Mouse (Mus musculus) megakaryocyte, embryonic 14.5 days (primary cell): ENCODE measurements around the gene Ostf1. TPM values are rescaled to one million over a fixed set of nuclear protein-coding genes. Genes with fewer than 3 reads are reported as not detected.
A peak's percentile ranks its signal among the peaks of the same experiment; 100 is the strongest.

Experiments used
- H3K27me3 ChIP-seq: replicated peaks from 2 replicates; pipeline ENCODE3; 2012; ENCODE audit warnings: inconsistent platforms
- H3K36me3 ChIP-seq: replicated peaks from 2 replicates; pipeline ENCODE3; 2012; ENCODE audit warnings: low read length, inconsistent platforms, mixed read lengths
- H3K4me1 ChIP-seq: 2 replicates; pipeline ENCODE4 v1.6.1; 2012; ENCODE audit warnings: inconsistent platforms
- H3K4me3 ChIP-seq: replicated peaks from 2 replicates; pipeline ENCODE3; 2012; ENCODE audit warnings: moderate library complexity, mild to moderate bottlenecking, inconsistent platforms
- H3K9me3 ChIP-seq: 2 replicates; pipeline ENCODE4 v1.6.1; 2012; ENCODE audit warnings: inconsistent platforms
- FLI1 ChIP-seq: IDR thresholded peaks from 2 replicates; pipeline ENCODE4 v1.6.1; 2012; ENCODE audit warnings: low read length, inconsistent platforms, mixed read lengths
- GATA1 ChIP-seq: IDR thresholded peaks from 3 replicates; pipeline ENCODE4 v1.6.1; 2012; ENCODE audit warnings: mixed read lengths, low read length, inconsistent platforms, borderline replicate concordance
- polyA plus RNA-seq: library from polyadenylated mRNA; stranded (reverse); fragments of >175 nt; gene quantifications from 2 replicates; pipeline ENCODE4 v1.2.3, GENCODE M21; 2012; ENCODE audit warnings: low replicate concordance; ENCODE audit not compliant: insufficient read depth

The Ostf1 gene
- polyA plus RNA-seq, 1 experiment, result 727 TPM

DNA sequence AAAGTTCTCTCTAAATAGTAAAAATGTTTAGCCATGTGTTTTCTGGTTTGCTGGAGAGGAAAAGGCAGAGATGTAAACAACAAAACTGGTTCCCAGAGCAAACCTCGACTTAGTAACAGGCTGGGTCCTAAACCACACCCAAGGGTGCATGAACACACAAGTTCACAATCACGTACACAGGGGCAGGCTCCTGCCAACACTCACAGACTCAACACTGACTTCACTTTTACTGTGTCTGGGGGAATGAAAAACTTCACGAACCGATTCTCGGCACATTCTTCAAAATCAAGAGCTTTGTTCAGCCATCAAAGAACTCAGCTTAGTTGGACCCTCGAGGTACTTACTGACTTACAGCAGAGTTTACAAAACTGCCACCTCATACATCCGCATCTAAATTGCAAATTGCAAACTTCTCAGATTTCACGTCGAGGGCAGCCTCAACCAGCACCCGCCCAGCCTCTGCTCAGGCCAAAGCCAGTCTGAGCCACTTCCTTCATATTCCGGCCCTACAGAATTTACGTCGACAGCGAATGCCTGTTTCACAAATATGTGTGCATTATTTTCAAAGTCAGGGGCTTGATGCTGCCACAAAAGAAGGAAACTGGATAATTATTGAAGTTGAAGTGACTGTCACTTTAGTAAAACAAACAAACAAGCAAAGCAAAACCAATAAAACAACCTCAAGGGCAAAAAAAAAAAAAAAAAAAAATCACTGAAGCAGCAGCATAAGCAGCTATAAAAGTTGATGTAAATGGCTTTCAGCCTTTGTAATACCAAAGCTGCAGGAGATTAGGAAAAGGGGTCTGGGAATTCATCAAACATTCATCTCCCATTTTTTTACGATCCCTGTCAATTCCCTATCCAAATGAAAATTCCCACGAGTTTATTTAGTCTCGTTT is 1.2 kb downstream of the Ostf1 start:
- H3K4me1 ChIP-seq, result peaks cover 51% of the 10 kb centered on the region
- peaks cover 7% of the 10 kb centered on the region for H3K36me3 ChIP-seq
- H3K9me3 ChIP-seq, result peaks cover 3% of the 10 kb centered on the region; the same call in 1 of the 2 replicates
- no peaks in the 10 kb centered on the region for H3K27me3 ChIP-seq
- H3K4me3 ChIP-seq, result peak overlapping the region; percentile 99
- TF ChIP-seq GATA1 (no peak), FLI1 (no peak)

GRCm38 (mm10) chr19:18629589-18629988 is 2.0 kb downstream of the Ostf1 start:
- H3K4me3 ChIP-seq, result peak overlapping the region; percentile 99
- TF ChIP-seq GATA1 (no peak), FLI1 (no peak)
- H3K36me3 ChIP-seq, result peaks cover 8% of the 10 kb centered on the region
- H3K27me3 ChIP-seq, result no peaks in the 10 kb centered on the region
- no peaks in the 10 kb centered on the region for H3K9me3 ChIP-seq
- peaks cover 55% of the 10 kb centered on the region for H3K4me1 ChIP-seq

DNA sequence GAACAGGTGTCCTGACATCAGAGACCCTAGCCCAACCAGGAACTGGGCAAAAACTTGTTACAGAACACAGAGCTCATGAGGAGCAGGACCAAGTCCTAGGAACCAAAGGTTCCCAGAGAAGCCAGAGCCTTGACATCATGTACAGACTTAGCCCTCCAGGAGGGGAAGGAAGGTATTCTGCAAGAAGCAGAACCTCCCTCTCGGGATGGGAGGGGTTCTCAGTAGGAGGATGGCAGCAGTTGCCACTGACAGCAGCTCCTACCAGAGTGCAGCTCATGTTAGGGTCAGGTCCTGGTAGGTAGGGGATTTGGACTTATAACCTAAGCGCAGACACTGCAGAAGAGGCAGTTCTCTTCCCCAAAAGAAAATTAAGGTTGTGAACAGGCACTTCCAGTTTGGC is 7.7 kb downstream of the Ostf1 start:
- H3K4me3 ChIP-seq, result peak overlapping the region; percentile 26
- peaks cover 78% of the 10 kb centered on the region for H3K4me1 ChIP-seq
- no peaks in the 10 kb centered on the region for H3K27me3 ChIP-seq
- no peaks in the 10 kb centered on the region for H3K9me3 ChIP-seq
- TF ChIP-seq FLI1, result no peak
- no peak for TF ChIP-seq GATA1
- H3K36me3 ChIP-seq, result peaks cover 22% of the 10 kb centered on the region

- H3K27me3 ChIP-seq, result no peaks in the 10 kb centered on the region
- TF ChIP-seq GATA1, result no peak
- TF ChIP-seq FLI1, result no peak
- peaks cover 14% of the 10 kb centered on the region for H3K36me3 ChIP-seq
- H3K4me3 ChIP-seq, result peak overlapping the region; percentile 66
- H3K9me3 ChIP-seq, result no peaks in the 10 kb centered on the region
- peaks cover 86% of the 10 kb centered on the region for H3K4me1 ChIP-seq
Measured at GRCm38 (mm10) chr19:18619691-18620090, 11.9 kb downstream of the Ostf1 start.

DNA sequence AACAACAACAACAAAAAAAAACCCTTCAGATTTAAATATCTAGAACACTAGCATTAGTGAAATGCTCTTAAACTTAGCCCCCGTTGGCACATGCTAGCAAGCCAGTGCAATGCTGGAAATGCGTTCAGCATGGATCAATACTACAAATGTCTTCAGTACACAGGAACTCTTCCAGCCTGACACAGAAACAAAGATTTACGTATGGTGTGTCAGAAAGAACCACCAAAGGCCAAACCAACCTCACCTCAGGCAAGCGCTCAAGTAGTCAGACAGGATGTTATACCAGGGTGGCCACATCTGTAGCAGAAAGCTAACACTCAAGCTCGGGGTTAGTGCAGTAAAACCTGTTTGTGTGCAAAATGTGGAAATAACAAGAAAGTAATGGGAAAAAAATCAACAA is 12.6 kb downstream of the Ostf1 start:
- H3K9me3 ChIP-seq, result no peaks in the 10 kb centered on the region
- H3K27me3 ChIP-seq, result no peaks in the 10 kb centered on the region
- no peak overlapping the region for H3K4me3 ChIP-seq
- TF ChIP-seq GATA1 (no peak), FLI1 (no peak)
- H3K4me1 ChIP-seq, result peaks cover 85% of the 10 kb centered on the region
- peaks cover 12% of the 10 kb centered on the region for H3K36me3 ChIP-seq

- Histone ChIP-seq H3K4me3 (no peak overlapping the region), H3K36me3 (peaks cover 16% of the 10 kb centered on the region), H3K4me1 (peaks cover 84% of the 10 kb centered on the region), H3K9me3 (no peaks in the 10 kb centered on the region), H3K27me3 (no peaks in the 10 kb centered on the region)
- TF ChIP-seq FLI1 (no peak), GATA1 (no peak)
Measured at GRCm38 (mm10) chr19:18617504-18617903, 14.1 kb downstream of the Ostf1 start.

- H3K4me3 ChIP-seq, result peak overlapping the region; percentile 33
- H3K27me3 ChIP-seq, result no peaks in the 10 kb centered on the region
- H3K4me1 ChIP-seq, result peaks cover 84% of the 10 kb centered on the region
- TF ChIP-seq GATA1 (no peak), FLI1 (no peak)
- peaks cover 30% of the 10 kb centered on the region for H3K36me3 ChIP-seq
- no peaks in the 10 kb centered on the region for H3K9me3 ChIP-seq
Measured at GRCm38 (mm10) chr19:18615680-18616240, 15.9 kb downstream of the Ostf1 start.

GRCm38 (mm10) chr19:18614337-18614736 is 17.3 kb downstream of the Ostf1 start:
- Histone ChIP-seq H3K27me3 (no peaks in the 10 kb centered on the region), H3K4me1 (peaks cover 79% of the 10 kb centered on the region), H3K9me3 (no peaks in the 10 kb centered on the region), H3K36me3 (peaks cover 40% of the 10 kb centered on the region), H3K4me3 (no peak overlapping the region)
- TF ChIP-seq FLI1, result no peak
- no peak for TF ChIP-seq GATA1

DNA sequence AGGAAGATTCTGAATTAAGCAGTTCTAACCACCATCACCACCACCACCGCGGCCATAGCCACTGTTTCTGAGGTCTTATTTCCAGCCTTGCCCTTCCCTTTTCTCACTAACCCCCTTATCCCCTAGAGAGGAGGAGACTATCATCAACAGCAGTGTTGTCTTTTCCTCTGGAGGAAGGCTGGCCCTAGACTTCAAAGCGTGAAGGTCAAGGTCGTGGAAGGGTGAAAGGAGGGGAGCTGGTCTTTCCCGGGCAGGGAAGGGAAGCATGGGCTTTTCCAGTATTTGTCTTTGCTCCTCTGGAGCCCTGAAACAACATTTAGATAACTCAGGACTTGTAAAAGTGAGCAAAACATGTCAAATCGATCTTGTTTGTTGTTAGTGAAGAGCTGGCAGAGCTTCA is 22.6 kb downstream of the Ostf1 start:
- Histone ChIP-seq H3K4me1 (peaks cover 81% of the 10 kb centered on the region), H3K27me3 (no peaks in the 10 kb centered on the region), H3K4me3 (no peak overlapping the region), H3K9me3 (no peaks in the 10 kb centered on the region), H3K36me3 (peaks cover 71% of the 10 kb centered on the region)
- TF ChIP-seq GATA1 (no peak), FLI1 (no peak)

DNA sequence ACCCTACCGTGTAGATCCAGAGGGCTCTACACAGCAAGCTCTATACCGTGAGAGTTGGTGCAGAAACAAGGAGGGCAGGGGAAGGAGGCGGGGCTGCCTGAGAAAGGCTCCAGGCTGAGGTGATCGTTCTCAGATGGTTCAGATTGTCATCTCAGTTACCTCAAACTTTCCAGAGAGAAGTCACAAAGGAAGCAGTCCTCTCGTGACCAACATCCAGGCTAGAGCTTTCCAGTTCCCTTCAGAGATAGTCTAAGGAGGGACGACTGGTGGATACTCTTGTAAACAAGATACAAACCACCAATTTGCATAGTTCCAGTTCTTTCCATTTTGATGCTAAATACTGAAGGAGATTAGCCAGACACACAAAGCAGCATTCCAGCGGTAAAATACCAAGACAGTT is 23.7 kb downstream of the Ostf1 start:
- TF ChIP-seq GATA1 (no peak), FLI1 (no peak)
- H3K36me3 ChIP-seq, result peaks cover 75% of the 10 kb centered on the region
- H3K27me3 ChIP-seq, result no peaks in the 10 kb centered on the region
- no peak overlapping the region for H3K4me3 ChIP-seq
- peaks cover 83% of the 10 kb centered on the region for H3K4me1 ChIP-seq
- H3K9me3 ChIP-seq, result no peaks in the 10 kb centered on the region
